Mouse (Mus musculus): ENCODE data around the gene Rtn4rl1.

GRCm38 (mm10) chr11:75171186-75171865 is 22.3 kb upstream of the Rtn4rl1 start:
- TF ChIP-seq CTCF (IDR thresholded peaks at IDR 0.05; ENCODE audit: low read depth) (no peak), EP300 (optimal IDR thresholded peaks at IDR 0.05) (no peak)

Measured in stomach, postnatal 0 days (tissue).